Mouse (Mus musculus): Measurements from ENCODE around the gene Sptbn4.

- TF ChIP-seq CTCF (IDR thresholded peaks at IDR 0.05; ENCODE audit: borderline replicate concordance, insufficient read depth, low read depth, low read length) (no peak), POLR2A (IDR thresholded peaks at IDR 0.05; ENCODE audit: borderline replicate concordance, insufficient read depth, low read length) (no peak)
These were observed 36.4 kb upstream of the Sptbn4 start for GRCm38 (mm10) chr7:27483860-27484259.
